Comparison of ENCODE assay signal across 8 mouse cellular contexts in genomic region chr4:45489141-45490035, GRCm38 (mm10). TPM values are rescaled to one million over a fixed set of nuclear protein-coding genes. Genes with fewer than 3 reads are reported as not detected.
A peak's percentile ranks its signal among the peaks of the same experiment; 100 is the strongest.
DNase-seq lines count a peak whose midpoint lies in the region; ATAC-seq lines count a peak whose summit lies in the region.

No protein-coding gene starts in this region.

- H3K4me1 ChIP-seq in lung, embryonic 16.5 days (replicated peaks; ENCODE audit: control insufficient read depth, insufficient read depth, low read length) = peaks cover 70% of the 10 kb centered on the region

- peak overlapping the region; percentile 28 for H3K4me3 ChIP-seq in lung, embryonic 16.5 days (ENCODE audit: low read length)

- peak overlapping the region; percentile 58 for H3K9ac ChIP-seq in lung, embryonic 16.5 days (ENCODE audit: low read length)

- peak overlapping the region; percentile 98 for H3K27ac ChIP-seq in lung, embryonic 16.5 days (ENCODE audit: low read length)

- ATAC-seq in lung, embryonic 16.5 days (ENCODE audit: low read depth) = peak; percentile 80

- H3K36me3 ChIP-seq in lung, embryonic 16.5 days (ENCODE audit: control insufficient read depth, insufficient read depth, low read length) = no peaks in the 10 kb centered on the region

- 18% methylated on average over 18 of the region's 18 CpGs for WGBS in lung, embryonic 16.5 days

- H3K27me3 ChIP-seq in lung, embryonic 16.5 days (ENCODE audit: control insufficient read depth, insufficient read depth, low read depth, low read length) = no peaks in the 10 kb centered on the region

- H3K4me2 ChIP-seq in lung, embryonic 16.5 days (ENCODE audit: low read depth, low read length) = peak overlapping the region; percentile 45

- DNase-seq in ovary, adult 18-20 months (ENCODE audit: low spot score) = peak; percentile 65
- no peak for DNase-seq in ovary, postnatal 10 days (ENCODE audit: low spot score)
- peak; percentile 62 for DNase-seq in embryo, embryonic 11 days
- peak; percentile 70 for DNase-seq in heart, adult 8-10 months (ENCODE audit: low spot score)
- peak; percentile 77 to 79 for DNase-seq in kidney, adult 8-10 months
- peak; percentile 67 for DNase-seq in ovary, postnatal 36 days (ENCODE audit: low spot score)
- DNase-seq in yolk sac, embryonic 10.5 days (ENCODE audit: low spot score) = no peak

- H3K9me3 ChIP-seq in lung, embryonic 16.5 days (ENCODE audit: control insufficient read depth, low read length) = no peaks in the 10 kb centered on the region

RNA-seq across cellular contexts. Expression of gene Shb, which starts 42.9 kb away (rescaled TPM):
- total RNA-seq in heart, adult 8-10 months (2022) = 10 to 100 TPM; 23.7 to 44.2 (median 32.3) TPM
- 12.4 and 16.1 TPM in 2 replicates for polyA plus RNA-seq in lung, embryonic 16.5 days (2015; fragmentation: Nextera tagmentation; extraction: Ambion mirVana)

Comparison
In these comparisons a context has a peak if more than half of its experiments do, and no peak if none do; other contexts are left out.
1. DNase-seq: peak in ovary, adult 18-20 months (single experiment), embryo, embryonic 11 days (single experiment), heart, adult 8-10 months (single experiment), kidney, adult 8-10 months (2 of 2) and ovary, postnatal 36 days (single experiment); none in ovary, postnatal 10 days (single experiment) and yolk sac, embryonic 10.5 days (single experiment).